Mouse (Mus musculus) kidney, embryonic 15.5 days (tissue): ENCODE measurements around the gene Foxf1. TPM values are rescaled to one million over a fixed set of nuclear protein-coding genes. Genes with fewer than 3 reads are reported as not detected.
A peak's percentile ranks its signal among the peaks of the same experiment; 100 is the strongest.

ENCODE experiments used
- ATAC-seq: fragments of 200-750 bp; cut with Nextera tagmentation; replicated peaks from 2 replicates; pipeline ENCODE4 v1.8.0; 2017; ENCODE audit warnings: moderate TSS enrichment; ENCODE audit not compliant: low FRiP score
- H3K27ac ChIP-seq: fragments of 300-500 bp; sonication (generic); 2 replicates; pipeline ENCODE4 v1.5.1; 2015; ENCODE audit warnings: mild to moderate bottlenecking, inconsistent platforms
- H3K27me3 ChIP-seq: fragments of 300-500 bp; sonication (generic); 2 replicates; pipeline ENCODE4 v1.6.1; 2015; ENCODE audit warnings: inconsistent platforms
- H3K36me3 ChIP-seq: fragments of 300-500 bp; sonication (generic); 2 replicates; pipeline ENCODE4 v1.6.1; 2015; ENCODE audit warnings: inconsistent platforms
- H3K4me1 ChIP-seq: fragments of 300-500 bp; sonication (generic); 2 replicates; pipeline ENCODE4 v1.6.1; 2015; ENCODE audit warnings: inconsistent platforms
- H3K4me2 ChIP-seq: fragments of 300-500 bp; sonication (generic); 2 replicates; pipeline ENCODE4 v1.6.1; 2015; ENCODE audit warnings: moderate library complexity, mild to moderate bottlenecking, inconsistent platforms
- H3K4me3 ChIP-seq: fragments of 300-500 bp; sonication (generic); replicated peaks from 2 replicates; pipeline ENCODE4 v1.5.1; 2015; ENCODE audit warnings: mild to moderate bottlenecking, inconsistent platforms
- H3K9ac ChIP-seq: fragments of 300-500 bp; sonication (generic); 2 replicates; pipeline ENCODE4 v1.6.1; 2015; ENCODE audit warnings: mild to moderate bottlenecking, inconsistent platforms
- H3K9me3 ChIP-seq: fragments of 300-500 bp; sonication (generic); replicated peaks from 2 replicates; pipeline ENCODE4 v1.6.1; 2016; ENCODE audit warnings: inconsistent platforms
- WGBS: fragments of 180-500 bp; shearing (Covaris S2); methylation state at CpG from one replicate; pipeline ENCODE4 v1.1.7; 2015; ENCODE audit warnings: mixed read lengths; 5-methylcytosine and 5-hydroxymethylcytosine counted together
- polyA plus RNA-seq: library from polyadenylated mRNA; unstranded; fragments of >200 nt; fragmentation: Nextera tagmentation; extraction: Ambion mirVana; gene quantifications from 2 replicates; pipeline ENCODE4 v1.2.1, GENCODE M21; 2015

Gene Foxf1
- polyA plus RNA-seq, 1 experiment from 2014 or later = 5.2 TPM

DNA sequence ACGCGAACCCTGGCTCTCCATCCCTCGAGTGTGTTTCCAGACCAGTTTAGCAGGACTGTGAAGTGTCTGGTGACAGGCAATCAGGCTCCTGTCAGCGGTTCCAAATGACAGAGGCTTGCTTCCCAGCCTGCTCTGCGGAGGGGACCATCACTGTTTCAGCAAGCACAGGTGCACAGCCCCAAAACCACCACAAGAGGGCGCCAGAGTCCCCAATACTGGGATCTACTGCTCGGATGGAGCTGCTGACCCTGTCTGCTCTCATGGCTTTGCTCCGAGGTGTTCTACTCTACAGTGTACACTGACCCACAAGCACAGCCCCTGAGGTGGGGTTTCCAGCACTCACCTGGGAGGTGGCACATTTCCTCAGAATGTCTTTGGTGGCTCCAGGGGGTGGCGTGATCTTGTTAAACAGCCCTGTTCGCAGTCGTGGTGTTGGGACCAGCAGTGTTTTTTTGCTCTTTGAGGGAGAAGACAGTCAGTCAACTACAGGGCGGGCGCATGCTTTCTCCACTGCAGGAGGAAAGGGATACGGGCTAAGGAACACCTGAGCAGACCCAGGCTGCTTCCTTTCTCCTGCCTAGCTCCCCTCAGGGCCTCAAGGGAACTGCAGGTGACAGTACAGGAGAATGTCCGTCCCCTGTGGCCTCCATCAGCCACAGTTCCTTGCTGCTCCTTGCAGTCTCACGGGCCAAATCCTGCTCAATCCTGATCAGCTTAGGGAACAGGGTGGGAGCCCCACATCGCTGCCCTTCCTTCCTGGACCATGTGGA, 20.0 kb downstream of the Foxf1 start:
- 0 out of 2 replicates have a peak, but pooled peaks have one; percentile 20 for ATAC-seq

DNA sequence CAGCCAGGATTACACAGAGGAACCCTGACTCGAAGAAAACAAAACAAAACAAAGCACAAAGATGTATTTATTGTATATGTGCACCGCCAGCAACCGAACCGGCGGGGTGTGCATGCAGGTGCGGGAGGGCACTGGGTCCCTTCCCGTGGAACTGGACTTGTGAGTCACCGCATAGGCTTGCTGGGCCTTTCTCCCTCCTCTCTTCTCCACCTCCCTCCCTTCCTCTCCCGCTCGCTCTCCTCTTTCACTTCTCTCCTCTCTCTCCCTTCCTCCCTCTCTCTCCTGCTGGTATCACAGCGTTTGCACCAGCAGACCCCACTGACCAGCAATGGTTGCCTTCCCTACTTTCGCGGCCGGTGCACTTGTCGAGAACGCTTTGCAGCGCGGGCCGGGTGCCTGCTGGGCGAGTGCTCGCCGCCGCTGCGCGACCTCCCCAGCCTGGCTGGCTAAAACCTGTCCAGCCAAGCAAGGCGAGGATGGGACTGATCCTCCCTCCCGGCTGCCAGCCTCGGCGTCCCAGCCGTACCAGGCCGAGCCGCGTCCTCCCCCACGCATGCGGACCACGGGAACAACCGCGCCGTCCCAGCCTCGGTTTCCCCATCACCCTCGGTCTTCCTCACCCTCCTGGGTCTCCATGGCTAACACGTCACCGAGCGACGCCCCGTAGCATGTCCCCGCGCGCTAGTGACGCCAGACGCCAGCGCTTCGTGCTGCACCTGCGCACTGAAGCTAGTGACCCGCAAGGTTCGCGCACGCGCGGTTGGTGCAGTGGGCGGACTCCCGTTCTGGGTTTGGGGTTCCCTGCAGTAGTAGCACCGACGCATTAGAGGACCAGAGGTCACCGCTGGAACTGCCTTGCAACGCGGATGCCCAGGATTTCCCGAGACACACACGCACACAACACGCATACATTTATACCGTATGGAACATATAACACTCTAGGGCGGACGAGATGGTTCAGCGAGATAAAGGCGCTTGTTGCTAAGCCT, 23.8 kb downstream of the Foxf1 start, which contains the start of gene Mthfsd:
Gene Mthfsd (minus strand): TSS at position 725 of the 989 bp plus-strand sequence.
- peak within 1 kb of the TSS; percentile 79 for H3K27ac ChIP-seq
- WGBS = 1% methylated on average over 75 of the region's 75 CpGs
- peak within 1 kb of the TSS; percentile 88 for H3K4me2 ChIP-seq
- H3K4me3 ChIP-seq = peak within 1 kb of the TSS; percentile 81
- H3K9ac ChIP-seq = peak within 1 kb of the TSS; percentile 85
- H3K27me3 ChIP-seq = peaks cover 13% of the 10 kb centered on the region
- H3K9me3 ChIP-seq = no peaks in the 10 kb centered on the region
- peaks cover 32% of the 10 kb centered on the region for H3K36me3 ChIP-seq
- H3K4me1 ChIP-seq = peaks cover 21% of the 10 kb centered on the region
- peak; percentile 87 for ATAC-seq

More for the DNA sequence above, 20.0 kb downstream of the Foxf1 start:
- WGBS = 50% methylated on average over 17 of the region's 17 CpGs
- Histone ChIP-seq H3K4me3 (no peak overlapping the region), H3K9ac (no peak overlapping the region), H3K4me2 (no peak overlapping the region), H3K27ac (no peak overlapping the region), H3K27me3 (no peaks in the 10 kb centered on the region), H3K36me3 (peaks cover 68% of the 10 kb centered on the region), H3K4me1 (peaks cover 19% of the 10 kb centered on the region), H3K9me3 (no peaks in the 10 kb centered on the region)

DNA sequence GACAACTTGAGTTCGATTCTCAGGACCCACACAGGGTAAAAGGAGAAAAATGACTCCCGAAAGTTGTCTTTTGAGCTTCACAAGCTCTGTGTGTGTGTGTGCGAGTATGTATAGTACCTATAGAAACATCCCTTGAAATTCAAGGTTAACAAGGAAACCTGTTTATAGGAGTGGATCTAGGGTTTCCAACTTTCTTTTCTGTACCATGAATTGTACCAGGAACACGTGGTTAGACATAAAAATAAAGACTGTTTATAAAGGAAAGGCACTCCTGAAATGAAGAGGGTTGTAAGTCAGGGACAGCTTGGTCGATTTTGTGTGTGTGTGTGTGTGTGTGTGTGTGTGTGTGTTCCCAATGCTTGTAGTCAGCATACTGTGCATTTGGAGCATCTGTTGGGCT, 24.5 kb downstream of the Foxf1 start:
- 12% methylated on average over 5 of the region's 5 CpGs for WGBS
- peak overlapping the region; percentile 85 for H3K9ac ChIP-seq
- H3K27me3 ChIP-seq = peaks cover 15% of the 10 kb centered on the region
- no peak for ATAC-seq
- H3K36me3 ChIP-seq = peaks cover 25% of the 10 kb centered on the region
- H3K4me2 ChIP-seq = peak overlapping the region; percentile 88
- peak overlapping the region; percentile 81 for H3K4me3 ChIP-seq
- peaks cover 27% of the 10 kb centered on the region for H3K4me1 ChIP-seq
- H3K9me3 ChIP-seq = no peaks in the 10 kb centered on the region
- H3K27ac ChIP-seq = 0 out of 2 replicates have a peak overlapping the region, but pooled peaks have one; percentile 79

DNA sequence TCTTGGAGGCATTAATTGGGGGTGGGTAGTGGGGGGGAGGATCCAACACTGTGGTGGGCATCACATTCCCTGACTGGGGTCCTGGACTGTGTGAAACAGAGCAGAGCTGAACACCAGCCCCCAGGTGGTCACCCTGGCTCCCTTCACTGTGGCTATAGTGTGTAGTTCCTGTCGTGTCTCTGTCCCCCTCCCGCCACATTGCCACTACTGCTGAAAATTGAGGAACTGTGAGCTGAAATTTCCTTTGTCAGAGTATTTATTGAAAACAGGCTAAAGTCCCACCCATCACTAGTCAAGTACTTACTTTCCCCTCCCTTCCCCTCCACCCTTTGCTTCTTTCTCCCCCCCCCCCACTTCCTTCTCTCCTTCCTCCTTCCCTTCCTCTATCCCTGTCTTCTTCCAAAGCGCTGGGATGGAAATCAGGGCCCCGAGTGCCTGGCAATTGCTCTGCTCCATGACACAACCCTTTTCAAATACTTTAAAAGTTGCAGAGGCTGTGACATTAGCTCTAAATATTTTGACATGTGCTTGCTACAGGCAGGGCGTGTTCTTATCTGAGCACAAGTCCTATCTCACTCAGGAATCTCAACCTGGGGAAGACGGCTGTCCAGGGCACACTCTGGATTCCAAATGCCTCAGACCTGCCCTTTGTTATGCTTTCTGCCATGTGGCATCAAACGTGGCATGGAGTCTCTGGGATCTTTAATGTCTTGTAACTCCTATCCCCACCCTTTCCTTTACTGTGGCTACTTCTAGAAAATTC, 27.1 kb downstream of the Foxf1 start:
- Histone ChIP-seq H3K36me3 (peaks cover 4% of the 10 kb centered on the region; the same call in 1 of the 2 replicates), H3K4me3 (no peak overlapping the region), H3K27me3 (peaks cover 33% of the 10 kb centered on the region), H3K4me1 (peaks cover 46% of the 10 kb centered on the region), H3K9me3 (no peaks in the 10 kb centered on the region), H3K27ac (no peak overlapping the region), H3K4me2 (no peak overlapping the region), H3K9ac (no peak overlapping the region)
- no peak for ATAC-seq
- 56% methylated on average over 7 of the region's 7 CpGs for WGBS

DNA sequence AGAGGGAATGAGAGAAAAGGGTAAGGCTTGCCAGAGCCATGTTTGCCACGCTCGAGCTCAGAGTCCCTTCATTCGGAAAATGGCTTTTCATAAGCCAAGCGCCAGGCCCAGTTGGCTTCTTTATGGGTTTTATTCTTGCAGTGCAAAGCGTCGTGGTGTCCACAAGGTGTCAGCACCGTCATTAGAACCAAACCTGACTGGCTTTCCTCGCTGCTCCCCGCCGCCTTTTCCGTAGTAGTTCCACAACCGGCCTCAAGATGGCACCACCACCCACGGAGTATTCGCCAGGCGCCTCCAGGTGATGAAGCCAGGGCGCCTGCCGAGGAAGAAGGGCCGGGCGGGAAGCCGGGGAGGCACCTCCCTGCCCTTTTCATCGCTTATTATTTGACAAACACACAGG, 29.1 kb downstream of the Foxf1 start:
- H3K9ac ChIP-seq = no peak overlapping the region
- no peak overlapping the region for H3K27ac ChIP-seq
- H3K9me3 ChIP-seq = no peaks in the 10 kb centered on the region
- no peaks in the 10 kb centered on the region for H3K36me3 ChIP-seq
- ATAC-seq = no peak
- peak overlapping the region; percentile 88 for H3K4me3 ChIP-seq
- peaks cover 49% of the 10 kb centered on the region for H3K27me3 ChIP-seq
- WGBS = 1% methylated on average over 21 of the region's 21 CpGs
- peaks cover 49% of the 10 kb centered on the region for H3K4me1 ChIP-seq
- H3K4me2 ChIP-seq = peak overlapping the region; percentile 82

DNA sequence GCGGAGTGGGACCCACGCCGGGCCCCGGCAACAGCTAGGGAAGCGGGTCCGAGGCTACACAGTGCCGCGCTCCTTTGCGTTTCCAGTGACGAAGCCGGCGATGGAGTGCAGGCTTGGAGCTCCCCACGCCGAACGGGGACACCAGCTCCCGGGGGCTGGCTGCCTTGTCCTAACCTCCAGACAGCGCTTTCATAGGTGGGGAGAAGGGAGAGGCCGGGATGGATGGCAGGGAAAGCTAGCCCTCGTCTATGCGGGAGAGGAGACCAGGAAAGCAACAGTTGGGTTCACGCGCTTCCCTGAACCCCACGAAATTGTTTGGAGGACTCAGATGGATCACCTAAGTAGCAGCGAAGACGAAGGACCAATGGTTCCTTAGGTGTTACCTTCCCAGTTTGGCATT, 30.9 kb downstream of the Foxf1 start:
- no peak for ATAC-seq
- Histone ChIP-seq H3K9me3 (no peaks in the 10 kb centered on the region), H3K9ac (peak overlapping the region; percentile 55), H3K4me3 (peak overlapping the region; percentile 88), H3K27ac (peak overlapping the region; percentile 70), H3K27me3 (peaks cover 53% of the 10 kb centered on the region), H3K4me1 (peaks cover 47% of the 10 kb centered on the region), H3K36me3 (no peaks in the 10 kb centered on the region), H3K4me2 (peak overlapping the region; percentile 82)
- 3% methylated on average over 25 of the region's 25 CpGs for WGBS

DNA sequence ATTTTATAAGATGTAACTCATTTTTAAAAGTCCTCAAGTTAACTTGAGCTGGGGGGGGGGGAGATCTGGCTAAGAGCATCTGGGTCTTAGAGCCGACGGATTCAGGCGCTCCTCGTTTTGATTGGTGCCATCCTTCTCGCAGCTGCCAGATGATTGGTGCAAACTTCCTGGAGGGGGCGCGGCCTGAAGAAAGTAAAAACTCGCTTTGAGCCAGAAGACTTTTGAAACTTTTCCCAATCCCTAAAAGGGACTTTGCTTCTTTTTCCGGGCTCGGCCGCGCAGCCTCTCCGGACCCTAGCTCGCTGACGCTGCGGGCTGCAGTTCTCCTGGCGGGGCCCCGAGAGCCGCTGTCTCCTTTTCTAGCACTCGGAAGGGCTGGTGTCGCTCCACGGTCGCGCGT, 31.8 kb downstream of the Foxf1 start, which contains the start of gene Foxc2:
Gene Foxc2 (plus strand): TSS at position 224 of the 400 bp plus-strand sequence.
- H3K27me3 ChIP-seq = peaks cover 61% of the 10 kb centered on the region
- peak within 1 kb of the TSS; percentile 98 for H3K27ac ChIP-seq
- peak within 1 kb of the TSS; percentile 88 for H3K4me3 ChIP-seq
- ATAC-seq = peak; percentile 61
- H3K4me2 ChIP-seq = peak within 1 kb of the TSS; percentile 82
- H3K4me1 ChIP-seq = peaks cover 54% of the 10 kb centered on the region
- WGBS = under 1% methylated on average over 25 of the region's 25 CpGs
- no peaks in the 10 kb centered on the region for H3K9me3 ChIP-seq
- peak within 1 kb of the TSS; percentile 93 for H3K9ac ChIP-seq
- H3K36me3 ChIP-seq = no peaks in the 10 kb centered on the region; the same call in 1 of the 2 replicates

DNA sequence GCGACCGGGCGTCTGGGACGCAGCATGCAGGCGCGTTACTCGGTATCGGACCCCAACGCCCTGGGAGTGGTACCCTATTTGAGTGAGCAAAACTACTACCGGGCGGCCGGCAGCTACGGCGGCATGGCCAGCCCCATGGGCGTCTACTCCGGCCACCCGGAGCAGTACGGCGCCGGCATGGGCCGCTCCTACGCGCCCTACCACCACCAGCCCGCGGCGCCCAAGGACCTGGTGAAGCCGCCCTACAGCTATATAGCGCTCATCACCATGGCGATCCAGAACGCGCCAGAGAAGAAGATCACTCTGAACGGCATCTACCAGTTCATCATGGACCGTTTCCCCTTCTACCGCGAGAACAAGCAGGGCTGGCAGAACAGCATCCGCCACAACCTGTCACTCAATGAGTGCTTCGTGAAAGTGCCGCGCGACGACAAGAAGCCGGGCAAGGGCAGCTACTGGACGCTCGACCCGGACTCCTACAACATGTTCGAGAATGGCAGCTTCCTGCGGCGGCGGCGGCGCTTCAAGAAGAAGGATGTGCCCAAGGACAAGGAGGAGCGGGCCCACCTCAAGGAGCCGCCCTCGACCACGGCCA, 32.5 kb downstream of the Foxf1 start:
- ATAC-seq = peak; percentile 65
- Histone ChIP-seq H3K4me3 (peak overlapping the region; percentile 88), H3K36me3 (peaks cover under 1% of the 10 kb centered on the region), H3K9me3 (no peaks in the 10 kb centered on the region), H3K4me2 (peak overlapping the region; percentile 82), H3K4me1 (peaks cover 61% of the 10 kb centered on the region), H3K27me3 (peaks cover 60% of the 10 kb centered on the region), H3K9ac (peak overlapping the region; percentile 93), H3K27ac (peak overlapping the region; percentile 98)
- WGBS = under 1% methylated on average over 54 of the region's 55 CpGs

DNA sequence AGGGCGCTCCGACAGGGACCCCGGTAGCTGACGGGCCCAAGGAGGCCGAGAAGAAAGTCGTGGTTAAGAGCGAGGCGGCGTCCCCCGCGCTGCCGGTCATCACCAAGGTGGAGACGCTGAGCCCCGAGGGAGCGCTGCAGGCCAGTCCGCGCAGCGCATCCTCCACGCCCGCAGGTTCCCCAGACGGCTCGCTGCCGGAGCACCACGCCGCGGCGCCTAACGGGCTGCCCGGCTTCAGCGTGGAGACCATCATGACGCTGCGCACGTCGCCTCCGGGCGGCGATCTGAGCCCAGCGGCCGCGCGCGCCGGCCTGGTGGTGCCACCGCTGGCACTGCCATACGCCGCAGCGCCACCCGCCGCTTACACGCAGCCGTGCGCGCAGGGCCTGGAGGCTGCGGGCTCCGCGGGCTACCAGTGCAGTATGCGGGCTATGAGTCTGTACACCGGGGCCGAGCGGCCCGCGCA, 33.0 kb downstream of the Foxf1 start:
- Histone ChIP-seq H3K27ac (peak overlapping the region; percentile 98), H3K9ac (peak overlapping the region; percentile 93), H3K27me3 (peaks cover 63% of the 10 kb centered on the region)

DNA sequence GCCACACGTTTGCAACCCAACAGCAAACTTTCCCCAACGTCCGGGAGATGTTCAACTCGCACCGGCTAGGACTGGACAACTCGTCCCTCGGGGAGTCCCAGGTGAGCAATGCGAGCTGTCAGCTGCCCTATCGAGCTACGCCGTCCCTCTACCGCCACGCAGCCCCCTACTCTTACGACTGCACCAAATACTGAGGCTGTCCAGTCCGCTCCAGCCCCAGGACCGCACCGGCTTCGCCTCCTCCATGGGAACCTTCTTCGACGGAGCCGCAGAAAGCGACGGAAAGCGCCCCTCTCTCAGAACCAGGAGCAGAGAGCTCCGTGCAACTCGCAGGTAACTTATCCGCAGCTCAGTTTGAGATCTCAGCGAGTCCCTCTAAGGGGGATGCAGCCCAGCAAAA, 33.7 kb downstream of the Foxf1 start:
- H3K27ac ChIP-seq = peak overlapping the region; percentile 98
- H3K4me2 ChIP-seq = peak overlapping the region; percentile 82
- peaks cover 65% of the 10 kb centered on the region for H3K27me3 ChIP-seq
- H3K4me1 ChIP-seq = peaks cover 72% of the 10 kb centered on the region
- H3K36me3 ChIP-seq = peaks cover 13% of the 10 kb centered on the region
- H3K4me3 ChIP-seq = peak overlapping the region; percentile 88
- H3K9me3 ChIP-seq = no peaks in the 10 kb centered on the region
- H3K9ac ChIP-seq = peak overlapping the region; percentile 93
- no peak for ATAC-seq
- under 1% methylated on average over 28 of the region's 28 CpGs for WGBS

More for the DNA sequence above, 33.0 kb downstream of the Foxf1 start:
- under 1% methylated on average over 62 of the region's 62 CpGs for WGBS
- Histone ChIP-seq H3K4me1 (peaks cover 66% of the 10 kb centered on the region), H3K4me2 (peak overlapping the region; percentile 82), H3K36me3 (peaks cover 6% of the 10 kb centered on the region), H3K9me3 (no peaks in the 10 kb centered on the region), H3K4me3 (peak overlapping the region; percentile 88)
- ATAC-seq = no peak
